Mouse (Mus musculus): Measurements from ENCODE around the gene 1700024G13Rik. TPM values are rescaled to one million over a fixed set of nuclear protein-coding genes. Genes with fewer than 3 reads are reported as not detected.

1700024G13Rik gene
- total RNA-seq, 2 experiments from 2014 or later, result not detected

- no peak for ATAC-seq (replicated peaks; ENCODE audit: poor library complexity, severe bottlenecking)
Observed at GRCm38 (mm10) chr14:32336021-32336420, 52.2 kb downstream of the 1700024G13Rik start.

GRCm38 (mm10) chr14:32332515-32333445, 55.4 kb downstream of the 1700024G13Rik start:
- ATAC-seq (replicated peaks; ENCODE audit: poor library complexity, severe bottlenecking), result no peak

GRCm38 (mm10) chr14:32327366-32327765, 60.8 kb downstream of the 1700024G13Rik start:
- no peak for ATAC-seq (replicated peaks; ENCODE audit: poor library complexity, severe bottlenecking)

Other genes starting within 250 kb of the 1700024G13Rik start
- not detected in 2 replicates for gene Msmb, start 246.4 kb downstream of the 1700024G13Rik start, total RNA-seq (2014; fragmentation: Nextera tagmentation)
- gene Msmb, start 246.4 kb downstream of the 1700024G13Rik start, total RNA-seq (2017), result not detected in 2 replicates
- gene Ncoa4, start 228.5 kb downstream of the 1700024G13Rik start, total RNA-seq (2014; fragmentation: Nextera tagmentation), result 211 and 220 TPM in 2 replicates
- 230 and 232 TPM in 2 replicates for gene Ncoa4, start 228.5 kb downstream of the 1700024G13Rik start, total RNA-seq (2017)
- gene Timm23, start 186.5 kb downstream of the 1700024G13Rik start, total RNA-seq (2014; fragmentation: Nextera tagmentation), result 177 and 202 TPM in 2 replicates
- gene Timm23, start 186.5 kb downstream of the 1700024G13Rik start, total RNA-seq (2017), result 156 and 165 TPM in 2 replicates
- 27.6 and 29.2 TPM in 2 replicates for gene Parg, start 186.4 kb downstream of the 1700024G13Rik start, total RNA-seq (2014; fragmentation: Nextera tagmentation)
- 117 and 145 TPM in 2 replicates for gene Parg, start 186.4 kb downstream of the 1700024G13Rik start, total RNA-seq (2017)
- not detected in 2 replicates for gene Ogdhl, start 66.4 kb downstream of the 1700024G13Rik start, total RNA-seq (2014; fragmentation: Nextera tagmentation)
- gene Ogdhl, start 66.4 kb downstream of the 1700024G13Rik start, total RNA-seq (2017), result 0.22 TPM in 1 of 2 replicates, not detected in the other
- gene Slc18a3, start 76.5 kb upstream of the 1700024G13Rik start, total RNA-seq (2014; fragmentation: Nextera tagmentation), result not detected in 2 replicates
- gene Slc18a3, start 76.5 kb upstream of the 1700024G13Rik start, total RNA-seq (2017), result not detected in 2 replicates
- gene Chat, start 77.6 kb upstream of the 1700024G13Rik start, total RNA-seq (2014; fragmentation: Nextera tagmentation), result not detected in 2 replicates
- gene Chat, start 77.6 kb upstream of the 1700024G13Rik start, total RNA-seq (2017), result not detected in 2 replicates
- gene Ercc6, start 125.1 kb upstream of the 1700024G13Rik start, total RNA-seq (2014; fragmentation: Nextera tagmentation), result 26.8 TPM in 2 replicates
- 28.2 and 29.3 TPM in 2 replicates for gene Ercc6, start 125.1 kb upstream of the 1700024G13Rik start, total RNA-seq (2017)
- gene Prrxl1, start 211.0 kb upstream of the 1700024G13Rik start, total RNA-seq (2014; fragmentation: Nextera tagmentation), result not detected in 2 replicates
- not detected in 2 replicates for gene Prrxl1, start 211.0 kb upstream of the 1700024G13Rik start, total RNA-seq (2017)

Measured in granulocyte monocyte progenitor cell, adult 5-6 weeks (primary cell).